Mouse (Mus musculus) MEL (cell line): ENCODE results near the gene Mfsd4a.

Experiments used
- CHD1 ChIP-seq: IDR thresholded peaks from 2 replicates; pipeline ENCODE4 v1.6.1; 2012; ENCODE audit warnings: low read depth, mild to moderate bottlenecking, inconsistent platforms, low read length, improper control_type of control experiment
- CHD2 ChIP-seq: IDR thresholded peaks from 2 replicates; pipeline ENCODE4 v1.6.1; 2011; ENCODE audit warnings: low read length, improper control_type of control experiment
- CTCF ChIP-seq, 3 experiments: IDR thresholded peaks in 2 of 3; conservative IDR thresholded peaks in 1 of 3; 2 replicates each; pipeline ENCODE4 v1.5.1; 2011 to 2012; ENCODE audit warnings: low read length in 3 of 3, low read depth in 2 of 3, mild to moderate bottlenecking in 2 of 3, improper control_type of control experiment in 1 of 3, inconsistent platforms in 1 of 3, mixed read lengths in 1 of 3, moderate library complexity in 1 of 3; ENCODE audit not compliant: control insufficient read depth in 1 of 3, insufficient read depth in 1 of 3, poor library complexity in 1 of 3, severe bottlenecking in 1 of 3
- EP300 ChIP-seq, 2 experiments: IDR thresholded peaks; 2 replicates each; pipeline ENCODE4 v1.6.1; 2011; ENCODE audit warnings: improper control_type of control experiment in 2 of 2, low read length in 2 of 2, low read depth in 1 of 2, mild to moderate bottlenecking in 1 of 2
- ETS1 ChIP-seq: IDR thresholded peaks from 2 replicates; pipeline ENCODE4 v1.6.1; 2012; ENCODE audit warnings: low read depth, mild to moderate bottlenecking, inconsistent platforms, low read length, improper control_type of control experiment, moderate library complexity
- KAT2A ChIP-seq: conservative IDR thresholded peaks from 2 replicates; pipeline ENCODE4 v1.6.1; 2012; ENCODE audit warnings: low read depth, low read length, improper control_type of control experiment, inconsistent platforms
- MAX ChIP-seq: IDR thresholded peaks from 2 replicates; pipeline ENCODE4 v1.6.1; 2011; ENCODE audit warnings: low read length, improper control_type of control experiment
- MXI1 ChIP-seq: IDR thresholded peaks from 2 replicates; pipeline ENCODE4 v1.6.1; 2011; ENCODE audit warnings: mild to moderate bottlenecking, low read depth, low read length, improper control_type of control experiment
- POLR2AphosphoS2 ChIP-seq: IDR thresholded peaks from 2 replicates; pipeline ENCODE4 v1.6.1; 2011; ENCODE audit warnings: low read length, improper control_type of control experiment
- POLR2AphosphoS5 ChIP-seq: IDR thresholded peaks from 2 replicates; pipeline ENCODE4 v1.6.1; 2012; ENCODE audit warnings: low read depth, borderline replicate concordance, mild to moderate bottlenecking, inconsistent platforms, low read length, moderate library complexity, mixed read lengths
- ZMIZ1 ChIP-seq: IDR thresholded peaks from 2 replicates; pipeline ENCODE4 v1.6.1; 2012; ENCODE audit warnings: low read depth, mild to moderate bottlenecking, inconsistent platforms, low read length, improper control_type of control experiment, moderate library complexity
- ZNF384 ChIP-seq: IDR thresholded peaks from 2 replicates; pipeline ENCODE4 v1.6.1; 2012; ENCODE audit warnings: low read depth, mild to moderate bottlenecking, inconsistent platforms, low read length, improper control_type of control experiment

- TF ChIP-seq POLR2AphosphoS5 (no peak), EP300 (IDR thresholded peaks at IDR 0.05; ENCODE audit: low read depth in 1 of 2, low read length in 2 of 2) (no peak), POLR2AphosphoS2 (no peak), ZMIZ1 (no peak), CHD1 (no peak), ZNF384 (no peak), MXI1 (no peak), KAT2A (no peak), CHD2 (no peak), CTCF (IDR thresholded peaks at IDR 0.05 in 2 of 3, conservative IDR thresholded peaks at IDR 0.05 in 1 of 3; ENCODE audit: control insufficient read depth in 1 of 3, insufficient read depth in 1 of 3, low read depth in 2 of 3, low read length in 3 of 3, poor library complexity in 1 of 3, severe bottlenecking in 1 of 3) (no peak), ETS1 (no peak), MAX (no peak)
These were observed 1.6 kb upstream of the Mfsd4a start for GRCm38 (mm10) chr1:132069436-132069835.
